Mouse (Mus musculus) kidney, postnatal 0 days (tissue): ENCODE results near the gene Abhd17b. TPM values are rescaled to one million over a fixed set of nuclear protein-coding genes. Genes with fewer than 3 reads are reported as not detected.
A peak's percentile ranks its signal among the peaks of the same experiment; 100 is the strongest.
"Not testable (repeated sequence)": the region's sequence is repeated elsewhere in the genome, so short reads cannot be mapped to it uniquely, and the experiment has no call there.

ENCODE experiments used
- ATAC-seq: fragments of 200-750 bp; cut with Nextera tagmentation; replicated peaks from 2 replicates; pipeline ENCODE4 v1.8.0; 2017; ENCODE audit warnings: low read depth, moderate number of reproducible peaks, moderate TSS enrichment, moderate library complexity; ENCODE audit not compliant: low FRiP score
- DNase-seq: peaks from one replicate; pipeline ENCODE4 v3.0.0-alpha.2; 2016; ENCODE audit warnings: low spot score
- H3K27ac ChIP-seq: fragments of 300-500 bp; sonication (generic); 2 replicates; pipeline ENCODE4 v1.5.1; 2014; ENCODE audit warnings: mild to moderate bottlenecking
- H3K27me3 ChIP-seq: fragments of 300-500 bp; sonication (generic); 2 replicates; pipeline ENCODE4 v1.6.1; 2014; ENCODE audit warnings: low read length, mixed read lengths; ENCODE audit not compliant: insufficient read depth
- H3K36me3 ChIP-seq: fragments of 300-500 bp; sonication (generic); 2 replicates; pipeline ENCODE4 v1.6.1; 2014; ENCODE audit warnings: low read length, mixed read lengths; ENCODE audit not compliant: insufficient read depth
- H3K4me1 ChIP-seq: fragments of 300-500 bp; sonication (generic); replicated peaks from 2 replicates; pipeline ENCODE4 v1.6.1; 2014; ENCODE audit warnings: antibody characterized with exemption, low read length, mixed read lengths; ENCODE audit not compliant: insufficient read depth
- H3K4me2 ChIP-seq: fragments of 300-500 bp; sonication (generic); 2 replicates; pipeline ENCODE4 v1.6.1; 2014; ENCODE audit warnings: mild to moderate bottlenecking, low read length, moderate library complexity, mixed read lengths
- H3K4me3 ChIP-seq: fragments of 300-500 bp; sonication (generic); replicated peaks from 2 replicates; pipeline ENCODE4 v1.5.1; 2014; ENCODE audit warnings: low read depth, low read length
- H3K9ac ChIP-seq: fragments of 300-500 bp; sonication (generic); 2 replicates; pipeline ENCODE4 v1.6.1; 2014; ENCODE audit warnings: low read depth, low read length
- H3K9me3 ChIP-seq: fragments of 300-500 bp; sonication (generic); replicated peaks from 2 replicates; pipeline ENCODE4 v1.6.1; 2016; ENCODE audit warnings: low read length, inconsistent platforms, mixed read lengths
- CTCF ChIP-seq: IDR thresholded peaks from 2 replicates; pipeline ENCODE4 v1.5.1; 2016; ENCODE audit warnings: antibody characterized with exemption, low read depth, mild to moderate bottlenecking, moderate library complexity
- WGBS: fragments of 180-500 bp; shearing (Covaris S2); extraction: QIAGEN DNeasy Blood & Tissue Kit; methylation state at CpG from one replicate; pipeline ENCODE4 v1.1.7; 2014; 5-methylcytosine and 5-hydroxymethylcytosine counted together
- polyA plus RNA-seq: library from polyadenylated mRNA; unstranded; fragments of >200 nt; fragmentation: Nextera tagmentation; extraction: Ambion mirVana; gene quantifications from 2 replicates; pipeline ENCODE4 v1.2.1, GENCODE M21; 2015

Abhd17b gene
- polyA plus RNA-seq, 1 experiment from 2014 or later: 45.3 TPM

DNA sequence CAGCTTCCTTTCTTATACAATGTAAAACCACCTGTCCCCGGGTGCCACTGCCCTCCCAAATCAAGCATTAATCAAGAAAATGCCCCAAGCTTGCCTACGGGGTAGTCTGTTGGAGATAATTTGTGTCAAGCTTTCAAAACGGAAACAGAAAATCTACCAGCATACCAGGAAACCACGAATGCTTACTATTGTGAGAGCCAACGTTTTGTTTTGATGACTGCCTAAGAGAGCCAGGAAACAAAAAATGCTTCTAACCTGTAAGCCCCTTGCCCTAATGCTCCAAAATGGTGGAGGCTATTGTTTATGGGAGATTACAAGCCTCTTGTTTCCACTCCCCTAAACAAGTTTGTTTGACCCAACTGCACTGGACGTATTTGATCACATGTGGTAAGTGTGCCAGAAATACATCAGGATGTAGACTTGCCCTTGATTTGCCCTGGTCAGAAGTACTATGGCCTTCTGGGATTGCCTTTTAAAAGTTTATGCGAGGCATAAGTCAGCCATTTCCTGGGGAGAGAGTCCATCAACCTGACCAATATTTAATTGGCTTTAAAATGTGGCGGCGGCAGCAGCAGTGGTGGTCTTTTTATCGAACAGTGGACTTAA lies 61.4 kb downstream of the Abhd17b start:
- Histone ChIP-seq H3K27ac (peak overlapping the region; percentile 44), H3K4me3 (no peak overlapping the region; the same call in 1 of the 2 replicates), H3K4me2 (peak overlapping the region; percentile 7; the same call in 1 of the 2 replicates), H3K4me1 (peaks cover 11% of the 10 kb centered on the region), H3K9ac (no peak overlapping the region), H3K36me3 (no peaks in the 10 kb centered on the region), H3K9me3 (no peaks in the 10 kb centered on the region), H3K27me3 (no peaks in the 10 kb centered on the region)
- DNase-seq: peak; percentile 75
- WGBS: 31% methylated on average over 10 of the region's 10 CpGs
- peak; percentile 62; the same call in 1 of the 2 replicates for ATAC-seq
- TF ChIP-seq CTCF: no peak

DNA sequence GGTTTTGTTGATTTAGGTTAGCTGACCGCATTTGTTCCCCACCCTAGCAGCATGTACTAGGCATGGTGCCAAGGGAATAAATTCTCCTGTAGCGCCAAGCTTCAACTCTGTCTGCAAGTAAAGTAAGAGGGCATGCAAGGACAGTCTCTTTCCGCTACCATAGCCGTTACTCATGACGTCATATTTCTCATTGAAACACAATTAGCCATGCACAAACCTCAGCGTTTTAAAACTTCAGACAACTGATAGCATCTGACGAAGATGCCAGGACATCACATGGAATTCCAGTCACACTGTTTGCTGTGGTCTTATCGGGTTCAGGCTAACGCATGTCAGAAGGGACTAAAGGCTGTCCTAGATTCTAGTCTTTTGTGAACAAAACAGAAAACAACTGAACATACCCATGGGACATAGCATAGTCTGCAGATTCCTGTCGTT lies 62.0 kb downstream of the Abhd17b start:
- ATAC-seq (peak; percentile 86), DNase-seq (peak; percentile 85)
- WGBS: 12% methylated on average over 10 of the region's 10 CpGs

DNA sequence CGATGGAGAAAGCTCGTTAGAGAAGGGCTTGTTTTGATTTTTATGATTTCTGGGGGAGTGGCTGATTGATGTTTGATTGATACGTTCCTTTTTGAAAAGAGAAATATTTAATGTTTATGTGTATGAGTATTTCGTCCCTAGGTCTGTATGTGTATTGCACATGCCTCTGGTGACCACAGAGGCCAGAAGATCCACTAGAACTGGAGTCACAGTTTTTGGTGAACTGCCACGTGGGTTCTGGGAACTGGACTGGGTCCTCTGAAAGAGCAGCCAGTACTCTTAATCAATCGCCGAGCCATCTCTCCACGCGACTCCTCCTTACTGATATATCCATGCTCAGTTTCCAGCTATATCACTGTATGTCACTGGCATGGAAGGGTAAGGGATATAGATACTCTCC lies 62.5 kb downstream of the Abhd17b start:
- no peak overlapping the region for H3K27ac ChIP-seq

More for the DNA sequence above, 62.0 kb downstream of the Abhd17b start:
- Histone ChIP-seq H3K27ac (peak overlapping the region; percentile 44; the same call in 1 of the 2 replicates), H3K4me1 (peaks cover 11% of the 10 kb centered on the region), H3K36me3 (no peaks in the 10 kb centered on the region), H3K9ac (no peak overlapping the region), H3K27me3 (no peaks in the 10 kb centered on the region), H3K9me3 (no peaks in the 10 kb centered on the region), H3K4me2 (peak overlapping the region; percentile 37), H3K4me3 (peak overlapping the region; percentile 1; the same call in 1 of the 2 replicates)
- no peak for TF ChIP-seq CTCF

DNA sequence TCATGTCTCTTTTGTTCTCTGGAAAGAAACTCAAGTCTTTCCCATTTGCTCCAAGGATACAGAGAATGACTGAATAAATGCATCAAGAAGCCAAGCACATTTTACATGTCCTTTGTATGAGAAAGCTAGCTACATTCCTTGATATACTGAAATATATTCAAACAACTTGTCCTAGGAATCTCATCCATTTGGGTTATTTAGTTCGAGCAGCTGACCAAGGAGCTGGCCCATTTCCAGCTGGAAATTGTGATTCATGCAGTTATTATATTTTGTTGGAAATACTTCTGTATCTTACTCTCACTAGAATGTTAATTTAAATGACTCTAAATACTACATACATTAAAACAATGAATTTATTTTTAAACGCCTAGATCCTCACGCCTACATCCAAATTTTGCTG lies 63.5 kb downstream of the Abhd17b start:
- peaks cover 11% of the 10 kb centered on the region for H3K4me1 ChIP-seq
- H3K9ac ChIP-seq: no peak overlapping the region
- no peak overlapping the region for H3K27ac ChIP-seq
- DNase-seq: peak; percentile 32
- H3K27me3 ChIP-seq: no peaks in the 10 kb centered on the region
- H3K36me3 ChIP-seq: no peaks in the 10 kb centered on the region
- no peak overlapping the region for H3K4me3 ChIP-seq
- no peak overlapping the region for H3K4me2 ChIP-seq
- H3K9me3 ChIP-seq: no peaks in the 10 kb centered on the region
- no peak for TF ChIP-seq CTCF
- 79% methylated on average over 3 of the region's 3 CpGs for WGBS
- no peak for ATAC-seq

More for the DNA sequence above, 62.5 kb downstream of the Abhd17b start:
- Histone ChIP-seq H3K4me2 (peak overlapping the region; percentile 37; the same call in 1 of the 2 replicates), H3K4me3 (no peak overlapping the region), H3K27me3 (no peaks in the 10 kb centered on the region), H3K4me1 (peaks cover 11% of the 10 kb centered on the region), H3K36me3 (no peaks in the 10 kb centered on the region), H3K9me3 (no peaks in the 10 kb centered on the region), H3K9ac (no peak overlapping the region)
- TF ChIP-seq CTCF: no peak
- WGBS: 57% methylated on average over 9 of the region's 9 CpGs
- no peak for ATAC-seq
- no peak for DNase-seq

DNA sequence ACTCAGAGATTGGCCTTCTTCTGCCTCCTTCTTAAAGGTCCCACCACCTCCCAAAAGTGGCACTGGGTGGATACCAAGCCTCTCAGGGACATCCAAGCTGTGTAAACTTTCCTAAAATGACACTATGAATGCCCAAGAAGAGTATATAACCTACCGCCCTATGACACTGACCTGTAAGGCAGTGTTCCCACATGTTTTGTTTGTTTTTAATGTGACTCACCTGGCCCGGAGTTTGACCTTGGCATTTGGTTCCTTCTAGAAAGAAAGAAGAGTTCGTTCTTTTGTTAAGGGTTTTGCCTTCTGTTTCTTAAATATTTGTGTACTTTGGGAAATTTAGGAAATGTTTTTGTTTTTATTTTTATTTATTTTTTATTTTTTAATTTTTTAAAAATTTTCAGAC lies 66.2 kb downstream of the Abhd17b start:
- Histone ChIP-seq H3K9me3 (no peaks in the 10 kb centered on the region), H3K4me1 (peaks cover 9% of the 10 kb centered on the region), H3K4me3 (no peak overlapping the region), H3K4me2 (no peak overlapping the region), H3K9ac (no peak overlapping the region), H3K27ac (no peak overlapping the region), H3K27me3 (no peaks in the 10 kb centered on the region), H3K36me3 (no peaks in the 10 kb centered on the region)
- ATAC-seq (no peak), DNase-seq (no peak)
- WGBS: 85% methylated on average over 3 of the region's 3 CpGs
- no peak for TF ChIP-seq CTCF

DNA sequence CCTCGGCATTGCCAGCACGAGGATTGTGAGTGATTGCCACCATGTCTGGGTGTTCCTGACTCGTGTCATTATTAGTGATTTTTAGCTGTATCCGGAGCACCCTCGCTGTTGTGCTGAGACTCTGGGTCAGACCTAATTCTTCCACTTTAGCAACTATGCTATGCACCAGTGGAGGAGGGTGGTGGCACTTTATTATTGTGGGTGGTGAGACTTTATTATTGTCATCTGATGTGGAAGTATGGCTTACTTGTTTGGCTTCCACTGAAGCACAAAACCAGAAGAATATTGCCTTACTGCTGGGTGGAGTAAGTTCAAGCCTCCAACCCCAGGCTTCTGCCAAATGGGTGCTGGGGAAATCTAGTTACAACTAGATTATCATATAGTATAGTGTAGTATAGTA lies 68.0 kb downstream of the Abhd17b start:
- H3K4me2 ChIP-seq: no peak overlapping the region
- H3K9me3 ChIP-seq: no peaks in the 10 kb centered on the region
- H3K4me1 ChIP-seq: no peaks in the 10 kb centered on the region
- no peaks in the 10 kb centered on the region for H3K36me3 ChIP-seq
- H3K9ac ChIP-seq: no peak overlapping the region
- no peak for TF ChIP-seq CTCF
- no peak overlapping the region for H3K4me3 ChIP-seq
- H3K27ac ChIP-seq: no peak overlapping the region
- H3K27me3 ChIP-seq: no peaks in the 10 kb centered on the region
- DNase-seq (no peak), ATAC-seq (no peak)
- WGBS: 88% methylated on average over 5 of the region's 5 CpGs

DNA sequence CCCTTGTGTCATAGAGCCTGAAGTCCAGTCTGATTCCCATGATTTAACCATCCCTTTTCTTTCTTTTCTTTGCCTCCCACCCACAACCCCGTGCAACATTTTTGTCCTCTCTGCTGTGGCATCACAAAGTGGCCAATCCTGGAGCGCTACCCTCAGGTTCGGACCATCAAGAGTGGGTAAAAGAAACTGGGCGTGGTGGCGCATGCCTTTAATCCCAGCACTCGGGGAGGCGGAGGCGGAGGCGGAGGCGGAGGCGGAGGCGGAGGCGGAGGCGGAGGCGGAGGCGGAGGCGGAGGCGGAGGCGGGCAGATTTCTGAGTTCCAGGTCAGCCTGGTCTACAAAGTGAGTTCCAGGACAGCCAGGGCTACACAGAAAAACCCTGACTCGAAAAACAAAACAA lies 70.3 kb downstream of the Abhd17b start:
- H3K4me2 ChIP-seq, H3K27ac ChIP-seq, ATAC-seq, H3K4me1 ChIP-seq, H3K4me3 ChIP-seq, H3K36me3 ChIP-seq, H3K9me3 ChIP-seq, H3K9ac ChIP-seq, DNase-seq, H3K27me3 ChIP-seq: not testable (repeated sequence)
- WGBS: 96% methylated on average over 20 of the region's 20 CpGs
